Mouse (Mus musculus) liver, embryonic 14.5 days (tissue): ENCODE results near the gene Gm5475. TPM values are rescaled to one million over a fixed set of nuclear protein-coding genes. Genes with fewer than 3 reads are reported as not detected.
A peak's percentile ranks its signal among the peaks of the same experiment; 100 is the strongest.

Experiments used
- ATAC-seq: fragments of 200-750 bp; cut with Nextera tagmentation; 2 replicates; pipeline ENCODE4 v1.8.0; 2017; ENCODE audit warnings: moderate number of reproducible peaks, mild to moderate bottlenecking, moderate library complexity; ENCODE audit not compliant: insufficient read depth
- DNase-seq, 3 experiments: peaks; one replicate each; pipeline ENCODE4 v3.0.0-alpha.2; 2012 to 2013; ENCODE audit warnings: low read depth in 3 of 3, low spot score in 3 of 3
- H3K27ac ChIP-seq: fragments of 300-500 bp; sonication (generic); 2 replicates; pipeline ENCODE4 v1.5.1; 2014; ENCODE audit warnings: moderate library complexity, mild to moderate bottlenecking, control low read depth, inconsistent platforms
- H3K27me3 ChIP-seq: fragments of 300-500 bp; sonication (generic); 2 replicates; pipeline ENCODE4 v1.6.1; 2014; ENCODE audit warnings: mild to moderate bottlenecking, low read length, moderate library complexity; ENCODE audit not compliant: control insufficient read depth, insufficient read depth
- H3K36me3 ChIP-seq: fragments of 300-500 bp; sonication (generic); replicated peaks from 2 replicates; pipeline ENCODE4 v1.6.1; 2014; ENCODE audit warnings: low read depth; ENCODE audit not compliant: control insufficient read depth, insufficient read depth
- H3K4me1 ChIP-seq, 2 experiments: fragments of 200-500 bp in 1 of 2; fragments of 300-500 bp in 1 of 2; sonication (generic) in 1 of 2; replicated peaks; 2 replicates each; pipeline ENCODE4 v1.6.1; 2012 to 2014; ENCODE audit warnings: antibody characterized with exemption in 1 of 2, inconsistent platforms in 1 of 2, low read length in 1 of 2; ENCODE audit not compliant: control insufficient read depth in 2 of 2, insufficient read depth in 2 of 2
- H3K4me2 ChIP-seq: fragments of 300-500 bp; sonication (generic); 2 replicates; pipeline ENCODE4 v1.6.1; 2014; ENCODE audit warnings: low read depth, mild to moderate bottlenecking, control low read depth, moderate library complexity
- H3K4me3 ChIP-seq, 2 experiments: fragments of 200-500 bp in 1 of 2; fragments of 300-500 bp in 1 of 2; sonication (generic) in 1 of 2; 2 replicates each; pipeline ENCODE4 v1.5.1; 2012 to 2014; ENCODE audit warnings: low read depth in 2 of 2, low read length in 2 of 2, mild to moderate bottlenecking in 2 of 2, control low read depth in 1 of 2, inconsistent platforms in 1 of 2, moderate library complexity in 1 of 2; ENCODE audit not compliant: insufficient read depth in 1 of 2
- H3K9ac ChIP-seq: fragments of 300-500 bp; sonication (generic); replicated peaks from 2 replicates; pipeline ENCODE4 v1.6.1; 2014; ENCODE audit warnings: mild to moderate bottlenecking, control low read depth, moderate library complexity
- H3K9me3 ChIP-seq: fragments of 300-500 bp; sonication (generic); 2 replicates; pipeline ENCODE4 v1.6.1; 2016; ENCODE audit warnings: low read length, mixed read lengths; ENCODE audit not compliant: control insufficient read depth
- CTCF ChIP-seq: IDR thresholded peaks from 2 replicates; pipeline ENCODE4 v1.5.1; 2016; ENCODE audit warnings: antibody characterized with exemption, low read depth, control low read depth
- EP300 ChIP-seq: IDR thresholded peaks from 2 replicates; pipeline ENCODE4 v1.6.1; 2016; ENCODE audit warnings: antibody characterized with exemption, low read depth
- WGBS: fragments of 180-500 bp; shearing (Covaris S2); extraction: QIAGEN DNeasy Blood & Tissue Kit; methylation state at CpG from one replicate; pipeline ENCODE4 v1.1.7; 2014; ENCODE audit not compliant: insufficient replicate concordance; 5-methylcytosine and 5-hydroxymethylcytosine counted together
- polyA plus RNA-seq, 2 experiments: library from polyadenylated mRNA; depleted of rRNA in 1 of 2; stranded (reverse) in 1 of 2; unstranded in 1 of 2; fragments of >200 nt; fragmentation: Nextera tagmentation in 1 of 2; extraction: Ambion mirVana in 1 of 2; gene quantifications; 2 replicates each; pipeline versions ENCODE4 v1.2.1 to v1.2.3; 2012 to 2014

Gm5475 gene
- polyA plus RNA-seq, 2 experiments: 0.01 TPM; not detected in 1

GRCm38 (mm10) chr15:100443126-100443922 is 21.4 kb downstream of the Gm5475 start:
- 1% methylated on average over 20 of the region's 31 CpGs for WGBS
- H3K4me3 ChIP-seq: peak overlapping the region; percentile 52 to 78

GRCm38 (mm10) chr15:100446887-100447286 is 24.9 kb downstream of the Gm5475 start:
- TF ChIP-seq CTCF (no peak), EP300 (no peak)

More at GRCm38 (mm10) chr15:100443126-100443922, 21.4 kb downstream of the Gm5475 start:
- no peaks in the 10 kb centered on the region for H3K9me3 ChIP-seq
- peak overlapping the region; percentile 75 for H3K4me2 ChIP-seq
- TF ChIP-seq EP300 (no peak), CTCF (no peak)
- no peaks in the 10 kb centered on the region for H3K36me3 ChIP-seq
- H3K9ac ChIP-seq: peak overlapping the region; percentile 69
- H3K4me1 ChIP-seq: peaks cover 7 to 17% of the 10 kb centered on the region in 2 experiments
- H3K27me3 ChIP-seq: no peaks in the 10 kb centered on the region
- ATAC-seq (peak; percentile 93), DNase-seq (peak in 2 of 3 experiments; percentile 83 to 86)
- peak overlapping the region; percentile 66 for H3K27ac ChIP-seq

GRCm38 (mm10) chr15:100448572-100448971 is 26.6 kb downstream of the Gm5475 start:
- H3K4me2 ChIP-seq: no peak overlapping the region
- H3K4me3 ChIP-seq: no peak overlapping the region
- DNase-seq: no peak
- H3K36me3 ChIP-seq: no peaks in the 10 kb centered on the region
- H3K9ac ChIP-seq: no peak overlapping the region
- H3K27me3 ChIP-seq: no peaks in the 10 kb centered on the region
- TF ChIP-seq CTCF (peak; percentile 31; the same call in 1 of the 2 replicates), EP300 (no peak)
- ATAC-seq: no peak
- H3K27ac ChIP-seq: no peak overlapping the region
- WGBS: 67% methylated on average over 4 of the region's 4 CpGs
- H3K9me3 ChIP-seq: no peaks in the 10 kb centered on the region
- peaks cover 4 to 13% of the 10 kb centered on the region in 2 experiments for H3K4me1 ChIP-seq

More at GRCm38 (mm10) chr15:100446887-100447286, 24.9 kb downstream of the Gm5475 start:
- no peaks in the 10 kb centered on the region for H3K36me3 ChIP-seq
- peaks cover 7 to 17% of the 10 kb centered on the region in 2 experiments for H3K4me1 ChIP-seq
- H3K27me3 ChIP-seq: no peaks in the 10 kb centered on the region
- no peak overlapping the region for H3K9ac ChIP-seq
- H3K27ac ChIP-seq: no peak overlapping the region
- ATAC-seq: no peak
- H3K4me2 ChIP-seq: no peak overlapping the region
- H3K9me3 ChIP-seq: no peaks in the 10 kb centered on the region
- WGBS: 9% methylated on average over 2 of the region's 2 CpGs
- no peak for DNase-seq
- no peak overlapping the region for H3K4me3 ChIP-seq

GRCm38 (mm10) chr15:100449495-100449894 is 27.5 kb downstream of the Gm5475 start:
- WGBS: 90% methylated on average over 3 of the region's 3 CpGs
- Histone ChIP-seq H3K4me1 (peaks cover 0 to 5% of the 10 kb centered on the region in 2 experiments; a peak in 1 of 4 replicates), H3K27me3 (no peaks in the 10 kb centered on the region), H3K36me3 (no peaks in the 10 kb centered on the region), H3K9ac (no peak overlapping the region), H3K27ac (no peak overlapping the region), H3K4me2 (no peak overlapping the region), H3K4me3 (no peak overlapping the region), H3K9me3 (no peaks in the 10 kb centered on the region)
- DNase-seq (no peak), ATAC-seq (no peak)
- TF ChIP-seq EP300 (no peak), CTCF (no peak)

- no peak for DNase-seq
- no peaks in the 10 kb centered on the region for H3K27me3 ChIP-seq
- no peak overlapping the region for H3K4me3 ChIP-seq
- peaks cover 0 to 5% of the 10 kb centered on the region in 2 experiments; a peak in 1 of 4 replicates for H3K4me1 ChIP-seq
- H3K9ac ChIP-seq: no peak overlapping the region
- 78% methylated on average over 16 of the region's 16 CpGs for WGBS
- no peak overlapping the region for H3K27ac ChIP-seq
- no peak overlapping the region for H3K4me2 ChIP-seq
- H3K36me3 ChIP-seq: no peaks in the 10 kb centered on the region
- no peaks in the 10 kb centered on the region for H3K9me3 ChIP-seq
- TF ChIP-seq EP300 (no peak), CTCF (no peak)
- ATAC-seq: no peak
Measured at GRCm38 (mm10) chr15:100451245-100451644, 29.3 kb downstream of the Gm5475 start.
